Mouse (Mus musculus) gastrocnemius, adult 2 months (tissue): ENCODE data around the gene Zbtb16. TPM values are rescaled to one million over a fixed set of nuclear protein-coding genes. Genes with fewer than 3 reads are reported as not detected.

Source experiments
- DNase-seq: peaks from one replicate; pipeline ENCODE4 v3.0.0; 2022
- H3K27ac ChIP-seq: fragments of 200-600 bp; 2 replicates; pipeline ENCODE4 v1.8.1; 2022; ENCODE audit warnings: mild to moderate bottlenecking
- H3K4me3 ChIP-seq: fragments of 200-600 bp; 2 replicates; pipeline ENCODE4 v1.8.1; 2022; ENCODE audit warnings: mild to moderate bottlenecking, moderate library complexity
- CTCF ChIP-seq: fragments of 200-600 bp; IDR thresholded peaks from 2 replicates; pipeline ENCODE4 v1.8.1; 2022; ENCODE audit warnings: antibody characterized with exemption, mild to moderate bottlenecking, moderate library complexity
- intact Hi-C: fragments of 180-260 bp; cut with DNase I; formaldehyde crosslinking; loops from one replicate; pipeline ENCODE4 v1.15.1; 2025
- total RNA-seq, 2 experiments: library from RNA; stranded (reverse); gene quantifications; 2 replicates each; pipeline ENCODE4 v1.2.3; 2021

Zbtb16 gene
- total RNA-seq, 2 experiments from 2014 or later, result 163 to 166 TPM

- Histone ChIP-seq H3K27ac (peak overlapping the region; percentile 99), H3K4me3 (peak overlapping the region; percentile 92)
- peak; percentile 56 for TF ChIP-seq CTCF
- intact Hi-C loops, result loop anchor here (2.0 kb wide), 1 partner anchor 96 kb away; no protein-coding TSS in a partner anchor
- peak; percentile 72 for DNase-seq
These were observed 1.2 kb upstream of the Zbtb16 start for GRCm38 (mm10) chr9:48837181-48837580.

DNA sequence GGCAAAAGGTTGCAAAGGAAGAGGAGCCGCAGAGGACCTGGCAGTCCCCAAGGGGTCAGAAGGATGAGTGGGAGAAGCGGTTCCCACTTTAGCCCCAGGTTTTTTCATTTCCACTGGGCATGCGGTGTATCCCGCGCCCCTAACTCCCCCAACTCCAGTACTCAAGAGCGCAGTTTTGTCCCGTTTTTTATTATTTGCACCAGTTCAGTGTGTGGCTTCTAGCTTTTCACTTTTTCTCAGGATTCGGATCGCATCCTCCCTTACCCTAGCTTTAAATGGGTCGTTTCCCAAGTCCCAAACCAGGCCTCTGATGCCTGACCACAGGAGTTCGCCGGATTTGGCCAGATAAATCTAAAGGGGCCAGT, 526 bp upstream of the Zbtb16 start:
- intact Hi-C loops, result loop anchor here (1.0 to 2.0 kb wide), 3 partner anchors 96 to 190 kb away; no protein-coding TSS in a partner anchor
- H3K27ac ChIP-seq, result peak overlapping the region; percentile 99
- DNase-seq, result no peak
- H3K4me3 ChIP-seq, result peak overlapping the region; percentile 92
- no peak for TF ChIP-seq CTCF

DNA sequence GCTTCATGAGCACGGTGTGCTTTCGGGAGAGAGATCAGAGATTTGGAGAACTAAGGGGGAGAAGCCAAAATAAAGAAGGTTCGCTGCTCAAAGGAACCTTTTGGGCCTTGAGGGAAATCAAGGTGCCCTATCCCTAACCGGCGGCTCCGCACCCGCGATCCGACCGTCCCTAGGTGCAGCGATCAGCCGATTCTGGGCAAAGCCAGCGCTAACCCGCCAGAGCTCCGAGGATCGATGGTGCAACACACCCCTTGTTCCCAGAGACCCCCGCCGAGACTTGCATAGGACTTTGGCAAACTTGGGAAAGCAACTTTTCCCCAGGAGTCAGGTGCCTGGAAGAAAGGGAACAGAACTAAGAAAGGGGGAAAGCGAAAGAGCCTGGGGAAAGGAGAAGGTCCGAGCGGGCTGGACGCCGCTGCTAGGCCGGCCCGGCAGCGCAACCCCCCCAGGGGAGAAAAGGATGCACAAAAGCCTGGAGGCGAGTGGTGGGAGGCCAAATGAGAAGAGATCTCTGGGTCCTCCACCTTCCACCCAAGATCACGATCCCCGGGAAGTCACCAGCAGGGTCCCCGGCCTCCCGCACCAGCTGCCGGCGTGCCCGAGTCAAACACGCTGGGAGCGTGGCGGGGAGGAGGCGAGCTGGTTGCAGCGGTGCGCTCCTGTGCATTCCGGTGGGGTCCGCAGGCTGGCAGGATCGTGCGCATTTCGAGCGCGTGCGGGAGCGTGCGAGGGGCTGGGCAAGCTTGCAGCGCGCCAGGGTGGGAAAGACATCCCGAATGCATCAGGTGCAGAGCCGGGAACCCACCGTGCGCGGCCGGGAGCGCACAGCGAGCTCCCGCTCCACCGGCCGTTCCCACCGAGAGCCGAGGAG, 1.2 kb downstream of the Zbtb16 start:
- intact Hi-C loops, result no loop called here
- TF ChIP-seq CTCF, result no peak
- peak; percentile 76 for DNase-seq
- Histone ChIP-seq H3K4me3 (peak overlapping the region; percentile 92), H3K27ac (peak overlapping the region; percentile 99)

DNA sequence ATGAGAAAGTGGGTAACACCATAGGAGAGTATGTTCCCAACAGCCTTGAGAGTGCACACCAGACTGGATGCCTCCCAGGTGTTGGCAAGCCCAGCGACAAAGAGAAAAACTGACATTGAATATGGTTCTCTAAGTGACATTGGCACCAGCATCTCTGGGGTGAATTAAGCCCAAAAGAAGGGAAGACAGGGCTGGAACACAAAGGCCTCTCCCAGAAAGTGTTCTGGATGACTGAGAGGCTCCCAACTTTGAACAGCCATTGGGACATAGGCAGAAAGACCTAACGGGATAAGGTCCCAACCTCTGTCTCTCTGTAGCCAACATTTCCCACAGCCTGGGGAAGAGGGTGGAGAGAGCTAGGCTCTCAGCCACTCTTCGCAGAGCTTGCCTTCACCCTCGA, 2.0 kb downstream of the Zbtb16 start:
- intact Hi-C loops, result no loop called here
- no peak for TF ChIP-seq CTCF
- Histone ChIP-seq H3K27ac (peak overlapping the region; percentile 99), H3K4me3 (peak overlapping the region; percentile 92)
- DNase-seq, result peak; percentile 66

GRCm38 (mm10) chr9:48833493-48833892, 2.5 kb downstream of the Zbtb16 start:
- TF ChIP-seq CTCF, result no peak
- DNase-seq, result peak; percentile 34
- intact Hi-C loops, result no loop called here
- Histone ChIP-seq H3K27ac (peak overlapping the region; percentile 99), H3K4me3 (peak overlapping the region; percentile 92)

GRCm38 (mm10) chr9:48832473-48833100, 3.4 kb downstream of the Zbtb16 start:
- no peak for TF ChIP-seq CTCF
- H3K4me3 ChIP-seq, result peak overlapping the region; percentile 92
- intact Hi-C loops, result no loop called here
- peak overlapping the region; percentile 99 for H3K27ac ChIP-seq
- peak; percentile 47 for DNase-seq

GRCm38 (mm10) chr9:48831560-48832460, 4.2 kb downstream of the Zbtb16 start:
- Histone ChIP-seq H3K27ac (peak overlapping the region; percentile 99), H3K4me3 (peak overlapping the region; percentile 92)
- DNase-seq, result peak; percentile 35
- intact Hi-C loops, result no loop called here
- TF ChIP-seq CTCF, result no peak

DNA sequence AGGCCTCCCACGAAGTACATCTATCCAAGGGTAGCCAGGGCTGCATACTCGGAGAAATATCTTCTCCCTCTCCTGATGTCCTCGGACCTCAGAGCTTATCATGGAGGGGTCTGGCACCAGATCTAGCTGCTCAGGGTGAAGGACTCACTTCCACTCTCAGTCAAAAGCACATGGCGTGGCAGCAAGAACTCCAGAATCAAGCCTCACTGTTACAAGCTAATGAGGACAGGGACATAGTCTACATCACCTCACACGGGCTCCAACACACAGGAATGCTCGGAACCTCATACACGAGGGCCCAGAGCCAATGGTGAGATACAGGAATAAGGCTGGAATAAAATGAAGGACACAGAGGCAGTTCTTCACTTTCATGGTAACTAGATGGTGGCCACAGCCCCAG, 7.2 kb downstream of the Zbtb16 start:
- TF ChIP-seq CTCF, result no peak
- no peak for DNase-seq
- intact Hi-C loops, result no loop called here

GRCm38 (mm10) chr9:48826377-48826889, 9.6 kb downstream of the Zbtb16 start:
- intact Hi-C loops, result no loop called here
- peak overlapping the region; percentile 96 for H3K27ac ChIP-seq
- H3K4me3 ChIP-seq, result peak overlapping the region; percentile 69
- no peak for TF ChIP-seq CTCF
- DNase-seq, result peak; percentile 90

More for the DNA sequence above, 7.2 kb downstream of the Zbtb16 start:
- Histone ChIP-seq H3K4me3 (peak overlapping the region; percentile 69), H3K27ac (peak overlapping the region; percentile 96)

DNA sequence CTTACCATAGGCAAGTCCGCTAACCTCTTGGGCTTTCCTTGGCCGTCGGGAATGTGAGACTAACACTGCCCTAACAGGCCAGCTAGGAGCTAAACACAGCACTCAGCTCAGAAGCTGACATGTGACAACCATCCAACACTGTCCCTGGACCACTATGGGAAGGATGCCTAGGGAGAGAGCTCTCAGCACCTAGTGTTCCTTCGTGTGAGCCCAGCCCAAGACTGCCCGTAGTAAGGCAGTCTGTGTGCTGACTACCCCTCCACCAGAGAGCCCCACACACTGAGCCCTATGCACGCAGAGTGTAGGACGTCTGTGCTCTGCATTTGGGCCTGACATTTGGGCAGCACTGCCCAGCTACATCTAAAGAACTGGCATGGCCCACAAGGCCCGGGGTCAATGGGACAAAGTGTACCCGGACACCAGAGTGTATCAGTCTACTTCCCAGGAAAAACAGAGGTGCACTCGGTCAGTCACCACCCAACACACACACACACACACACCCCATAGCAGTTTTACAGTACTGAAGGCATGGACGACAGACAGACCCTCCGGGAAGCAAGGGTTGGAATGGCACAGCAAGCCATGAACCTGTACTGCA, 11.4 kb downstream of the Zbtb16 start:
- TF ChIP-seq CTCF, result no peak
- peak; percentile 72 for DNase-seq
- H3K27ac ChIP-seq, result peak overlapping the region; percentile 96
- H3K4me3 ChIP-seq, result peak overlapping the region; percentile 69
- intact Hi-C loops, result no loop called here

- DNase-seq, result peak; percentile 22
- no peak for TF ChIP-seq CTCF
- intact Hi-C loops, result no loop called here
- peak overlapping the region; percentile 96 for H3K27ac ChIP-seq
- H3K4me3 ChIP-seq, result peak overlapping the region; percentile 69
These were observed 12.2 kb downstream of the Zbtb16 start for GRCm38 (mm10) chr9:48823851-48824250.

DNA sequence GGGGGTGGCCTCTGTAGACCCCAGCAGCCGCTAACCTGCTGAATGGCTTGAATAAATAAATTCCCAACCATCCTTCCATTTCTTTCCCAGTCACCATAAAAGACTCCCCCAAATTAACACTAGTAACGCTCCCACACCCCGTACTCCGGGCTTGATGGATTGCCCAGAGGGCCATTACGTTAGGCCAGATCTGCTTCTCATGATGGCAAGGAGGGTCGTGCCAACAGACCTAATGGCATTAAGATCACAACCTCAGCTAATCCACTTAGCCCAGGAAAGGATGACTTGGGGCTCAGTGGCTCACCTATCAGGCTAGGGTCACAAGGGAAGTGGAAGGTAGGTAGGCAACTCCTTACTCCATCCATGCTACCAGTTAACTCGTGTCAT, 12.7 kb downstream of the Zbtb16 start:
- no peak for TF ChIP-seq CTCF
- Histone ChIP-seq H3K4me3 (peak overlapping the region; percentile 69), H3K27ac (peak overlapping the region; percentile 96)
- peak; percentile 62 for DNase-seq
- intact Hi-C loops, result no loop called here
